Mouse (Mus musculus) CH12.LX (cell line): ENCODE data around the gene Sult1e1.

Source experiments
- CTCF ChIP-seq, 2 experiments: IDR thresholded peaks in 1 of 2; conservative IDR thresholded peaks in 1 of 2; 2 replicates each; pipeline ENCODE4 v1.5.1; 2011 to 2012; ENCODE audit warnings: low read depth in 2 of 2, low read length in 2 of 2, improper control_type of control experiment in 1 of 2, inconsistent platforms in 1 of 2, mild to moderate bottlenecking in 1 of 2, moderate library complexity in 1 of 2
- E2F4 ChIP-seq: IDR thresholded peaks from 2 replicates; pipeline ENCODE4 v1.6.1; 2011; ENCODE audit warnings: low read depth, low read length, improper control_type of control experiment; ENCODE audit not compliant: insufficient replicate concordance
- EP300 ChIP-seq: IDR thresholded peaks from 2 replicates; pipeline ENCODE4 v1.6.1; 2011; ENCODE audit warnings: low read length, improper control_type of control experiment
- ETS1 ChIP-seq: conservative IDR thresholded peaks from 2 replicates; pipeline ENCODE4 v1.6.1; 2012; ENCODE audit warnings: low read depth, mild to moderate bottlenecking, inconsistent platforms, low read length, improper control_type of control experiment, moderate library complexity
- GABPA ChIP-seq: IDR thresholded peaks from 2 replicates; pipeline ENCODE4 v1.6.1; 2012; ENCODE audit warnings: low read depth, low read length, improper control_type of control experiment, inconsistent platforms; ENCODE audit not compliant: insufficient replicate concordance
- MEF2A ChIP-seq: IDR thresholded peaks from 2 replicates; pipeline ENCODE4 v1.6.1; 2014; ENCODE audit warnings: low read depth, mild to moderate bottlenecking, inconsistent platforms, low read length, improper control_type of control experiment, borderline replicate concordance
- MXI1 ChIP-seq: IDR thresholded peaks from 2 replicates; pipeline ENCODE4 v1.6.1; 2011; ENCODE audit warnings: mild to moderate bottlenecking, low read depth, low read length, improper control_type of control experiment
- MYC ChIP-seq: IDR thresholded peaks from 2 replicates; pipeline ENCODE4 v1.6.1; 2011; ENCODE audit warnings: low read depth, mild to moderate bottlenecking, improper control_type of control experiment, low read length
- POLR2A ChIP-seq: IDR thresholded peaks from 2 replicates; pipeline ENCODE4 v1.6.1; 2011; ENCODE audit warnings: low read depth, mild to moderate bottlenecking, improper control_type of control experiment, low read length
- USF1 ChIP-seq: IDR thresholded peaks from 2 replicates; pipeline ENCODE4 v1.6.1; 2014; ENCODE audit warnings: low read depth, mild to moderate bottlenecking, inconsistent platforms, low read length, improper control_type of control experiment
- USF2 ChIP-seq: conservative IDR thresholded peaks from 2 replicates; pipeline ENCODE4 v1.6.1; 2011; ENCODE audit warnings: low read depth, low read length, improper control_type of control experiment

DNA sequence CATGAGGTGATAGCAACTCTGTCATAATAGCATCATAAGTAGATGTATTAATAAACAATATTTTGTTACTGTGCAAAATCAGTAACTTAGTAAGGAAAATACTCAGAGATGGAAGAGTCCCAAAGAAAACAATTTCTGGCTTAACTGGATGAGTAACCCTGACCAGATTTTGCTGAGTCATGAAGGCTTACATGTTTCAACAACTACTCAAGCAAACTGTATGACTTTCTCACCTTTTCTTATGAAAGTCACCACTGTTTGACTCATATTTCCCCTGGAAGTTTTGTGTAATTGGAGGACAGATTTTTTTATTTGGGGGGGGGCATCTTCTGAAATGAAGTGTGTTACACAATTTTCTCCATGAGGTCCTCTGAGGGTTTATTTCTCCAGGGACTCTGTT, 31.3 kb upstream of the Sult1e1 start:
- TF ChIP-seq USF1 = no peak
- no peak for TF ChIP-seq MXI1
- TF ChIP-seq USF2 = no peak
- TF ChIP-seq POLR2A = no peak
- no peak for TF ChIP-seq E2F4
- TF ChIP-seq EP300 = no peak
- no peak for TF ChIP-seq CTCF (conservative IDR thresholded peaks at IDR 0.05 in 1 of 2, IDR thresholded peaks at IDR 0.05 in 1 of 2; ENCODE audit: low read depth in 2 of 2, low read length in 2 of 2)
- no peak for TF ChIP-seq GABPA
- no peak for TF ChIP-seq MYC
- TF ChIP-seq ETS1 = no peak
- no peak for TF ChIP-seq MEF2A
